Mouse (Mus musculus) layer of hippocampus, adult 8-10 months (tissue): ENCODE results near the gene Nnat. TPM values are rescaled to one million over a fixed set of nuclear protein-coding genes. Genes with fewer than 3 reads are reported as not detected.

Experiments
- DNase-seq, 2 experiments: peaks; one replicate each; pipeline ENCODE4 v3.0.0; 2022; ENCODE audit warnings: low spot score in 2 of 2
- microRNA-seq, 2 experiments: library from miRNA; unstranded; fragments of <30 nt; microRNA quantifications; one replicate each; pipeline ENCODE4 v1.2.0; 2022
- total RNA-seq, 4 experiments: library from RNA; stranded (reverse); gene quantifications; 2 replicates each; pipeline ENCODE4 v1.2.4; 2022

The Nnat gene
- total RNA-seq, 4 experiments from 2014 or later = 458 to 613 (median 542) TPM

DNA sequence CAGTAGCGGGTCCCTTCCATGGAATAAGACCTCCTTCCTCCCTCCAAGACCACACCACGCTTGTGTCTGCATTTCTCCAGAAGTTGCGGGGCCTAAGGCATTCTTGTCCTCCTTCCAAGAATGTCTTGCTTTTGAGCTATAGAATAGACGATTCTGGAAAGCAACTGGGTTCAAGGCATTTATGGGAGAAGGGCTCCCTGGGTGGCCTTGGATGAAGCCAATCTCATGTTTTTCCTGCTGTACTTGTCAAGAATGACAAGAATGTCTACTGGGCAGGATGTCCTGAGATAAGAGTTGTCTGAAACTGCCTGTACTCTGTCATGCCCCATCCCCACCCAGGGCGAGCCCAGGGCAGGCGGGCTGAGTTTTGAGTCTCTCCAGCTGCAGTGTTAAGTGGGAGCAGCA, 41.6 kb downstream of the Nnat start:
- DNase-seq = no peak

DNA sequence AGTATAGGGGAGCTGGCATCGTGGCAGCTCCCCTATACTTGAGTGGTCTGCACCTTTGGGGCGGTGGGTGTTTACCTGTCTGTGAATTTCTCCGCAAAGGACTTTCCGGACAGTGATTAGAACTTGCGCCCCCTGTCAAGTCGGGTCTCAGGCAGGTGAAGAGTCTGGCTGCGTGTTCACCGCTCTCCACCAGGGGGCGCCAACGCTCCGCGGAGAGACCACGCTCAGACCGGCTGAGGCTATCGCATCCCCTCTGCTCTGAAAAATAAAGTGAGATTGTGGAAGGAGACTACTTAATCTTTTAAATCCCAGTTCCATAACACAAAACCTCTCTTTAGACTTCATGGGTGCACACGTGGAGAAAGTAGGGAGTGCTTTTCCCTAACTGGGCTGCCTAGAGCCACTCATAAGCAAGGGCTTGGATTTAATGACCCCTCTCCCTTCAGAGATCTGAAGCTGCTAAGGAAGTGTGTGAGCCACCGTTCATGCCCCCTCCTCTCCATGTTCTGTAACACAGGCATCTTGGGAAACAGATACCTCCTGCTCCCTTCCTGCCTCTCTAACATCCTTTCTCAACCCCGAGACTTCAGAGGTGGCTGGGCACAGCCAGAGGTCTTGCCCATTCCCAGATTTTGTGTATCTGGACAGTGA, 45.3 kb downstream of the Nnat start:
- peak; percentile 21 to 79 for DNase-seq

DNA sequence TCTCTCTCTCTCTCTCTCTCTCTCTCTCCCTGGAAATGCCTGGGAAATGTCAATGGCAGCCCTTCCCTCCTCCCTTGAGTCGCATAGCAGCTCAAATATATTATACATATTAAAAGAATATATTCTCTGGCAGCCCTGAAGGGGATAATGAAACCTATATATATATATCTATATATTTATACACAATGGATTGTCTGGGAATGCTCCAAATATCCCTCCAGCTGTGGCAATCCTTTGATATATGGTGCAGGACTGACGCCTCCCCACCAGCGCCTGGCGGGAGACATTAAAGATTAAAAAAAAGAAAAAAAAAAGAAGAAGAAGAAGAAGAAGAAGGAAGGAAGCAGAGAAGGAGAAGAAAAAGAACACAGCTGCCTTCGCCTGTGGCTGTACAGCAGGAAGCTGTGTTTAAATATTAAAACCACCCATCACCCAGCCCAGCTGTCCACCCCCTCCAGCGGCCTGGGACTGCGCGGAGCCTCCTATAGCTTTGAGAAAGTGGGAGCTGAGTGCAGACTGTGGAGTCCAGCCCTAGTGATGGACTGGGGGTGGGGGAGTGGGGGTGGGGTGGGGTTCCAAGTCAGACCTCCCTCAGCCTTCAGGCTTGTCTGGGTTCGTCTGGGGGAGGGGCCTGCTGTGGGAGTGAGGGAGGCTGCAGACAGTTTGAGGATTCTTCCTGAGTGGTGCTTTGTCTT, 47.8 kb downstream of the Nnat start:
- DNase-seq = no peak

DNA sequence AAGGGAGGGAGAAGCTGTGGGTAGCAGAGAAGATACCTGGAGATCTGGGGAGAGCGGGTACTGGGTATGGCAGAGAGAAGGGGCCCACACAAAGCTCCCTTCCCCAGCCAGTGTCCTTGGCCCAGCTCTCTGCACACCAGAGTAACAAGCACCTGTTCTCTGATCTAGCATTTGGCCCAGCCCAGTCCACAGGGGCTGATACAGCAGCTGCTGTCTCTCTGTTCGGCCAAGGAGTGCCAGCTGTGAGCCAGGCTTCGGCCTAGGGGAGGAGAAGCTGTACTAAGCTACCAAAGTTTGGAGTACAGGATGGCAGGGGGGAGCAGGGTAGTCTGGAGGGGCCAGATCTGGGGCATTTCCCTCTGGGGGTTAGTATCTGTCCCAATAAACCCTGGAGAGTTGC, 51.9 kb downstream of the Nnat start:
- no peak for DNase-seq

Small RNAs within 50 kb of the gene (microRNA-seq; reads per million reads assigned to microRNA genes)
- gene Gm23134 = 0.64 to 1.5 reads per million in 2 experiments

Other genes starting within 250 kb of the Nnat start
- gene Ghrh, start 212.6 kb upstream of the Nnat start, total RNA-seq = not detected
- 10 to 100 TPM; 53.4 to 60.4 (median 58.8) TPM for gene Manbal, start 192.5 kb upstream of the Nnat start, total RNA-seq
- gene Src, start 141.6 kb upstream of the Nnat start, total RNA-seq = 100 to 1,000 TPM; 124 to 150 (median 133) TPM
- gene Blcap, start 11.2 kb downstream of the Nnat start, total RNA-seq = 100 to 1,000 TPM; 136 to 152 (median 144) TPM
- gene Ctnnbl1, start 177.3 kb downstream of the Nnat start, total RNA-seq = 10 to 100 TPM; 27.3 to 37.7 (median 29.8) TPM